Mouse (Mus musculus): ENCODE data around the gene Tmem229b. TPM values are rescaled to one million over a fixed set of nuclear protein-coding genes. Genes with fewer than 3 reads are reported as not detected.

Tmem229b gene
- 7.6 TPM for polyA plus RNA-seq (2014; fragmentation: Illumina TruSeq; extraction: RNeasy Lipid Tissue Mini Kit (QIAGEN cat#74804); ENCODE audit: insufficient read depth, low read depth, low replicate concordance)

GRCm38 (mm10) chr12:79007126-79007753 lies at the start of gene Tmem229b:
Gene Tmem229b (minus strand): TSS chr12:79007627.

GRCm38 (mm10) chr12:79028911-79029861 lies 21.8 kb upstream of the Tmem229b start, which contains the start of gene Plekhh1:
Gene Plekhh1 (plus strand): TSS chr12:79029163.

Other genes starting within 250 kb of the Tmem229b start
- gene Atp6v1d, start 146.0 kb downstream of the Tmem229b start, polyA plus RNA-seq (2014; fragmentation: Illumina TruSeq; extraction: RNeasy Lipid Tissue Mini Kit (QIAGEN cat#74804); ENCODE audit: insufficient read depth, low read depth, low replicate concordance): 58.9 TPM
- gene Eif2s1, start 145.8 kb downstream of the Tmem229b start, polyA plus RNA-seq (2014; fragmentation: Illumina TruSeq; extraction: RNeasy Lipid Tissue Mini Kit (QIAGEN cat#74804); ENCODE audit: insufficient read depth, low read depth, low replicate concordance): 30.2 TPM
- gene Plek2, start 100.7 kb downstream of the Tmem229b start, polyA plus RNA-seq (2014; fragmentation: Illumina TruSeq; extraction: RNeasy Lipid Tissue Mini Kit (QIAGEN cat#74804); ENCODE audit: insufficient read depth, low read depth, low replicate concordance): 0.77 TPM
- 3.8 TPM for gene Plekhh1, start 21.5 kb upstream of the Tmem229b start, polyA plus RNA-seq (2014; fragmentation: Illumina TruSeq; extraction: RNeasy Lipid Tissue Mini Kit (QIAGEN cat#74804); ENCODE audit: insufficient read depth, low read depth, low replicate concordance)
- 8.8 TPM for gene Pigh, start 82.0 kb upstream of the Tmem229b start, polyA plus RNA-seq (2014; fragmentation: Illumina TruSeq; extraction: RNeasy Lipid Tissue Mini Kit (QIAGEN cat#74804); ENCODE audit: insufficient read depth, low read depth, low replicate concordance)
- gene Arg2, start 123.2 kb upstream of the Tmem229b start, polyA plus RNA-seq (2014; fragmentation: Illumina TruSeq; extraction: RNeasy Lipid Tissue Mini Kit (QIAGEN cat#74804); ENCODE audit: insufficient read depth, low read depth, low replicate concordance): 9.8 TPM
- gene Vti1b, start 165.0 kb upstream of the Tmem229b start, polyA plus RNA-seq (2014; fragmentation: Illumina TruSeq; extraction: RNeasy Lipid Tissue Mini Kit (QIAGEN cat#74804); ENCODE audit: insufficient read depth, low read depth, low replicate concordance): 117 TPM
- 12.8 TPM for gene Rdh11, start 184.7 kb upstream of the Tmem229b start, polyA plus RNA-seq (2014; fragmentation: Illumina TruSeq; extraction: RNeasy Lipid Tissue Mini Kit (QIAGEN cat#74804); ENCODE audit: insufficient read depth, low read depth, low replicate concordance)
- 2.0 TPM for gene Rdh12, start 201.3 kb upstream of the Tmem229b start, polyA plus RNA-seq (2014; fragmentation: Illumina TruSeq; extraction: RNeasy Lipid Tissue Mini Kit (QIAGEN cat#74804); ENCODE audit: insufficient read depth, low read depth, low replicate concordance)